Mouse (Mus musculus) E14TG2a.4 (cell line): ENCODE measurements around the gene Tyk2.
A peak's percentile ranks its signal among the peaks of the same experiment; 100 is the strongest.

Experiments used
- H3K27me3 ChIP-seq: 2 replicates; pipeline ENCODE4 v1.6.1; 2014; ENCODE audit warnings: low read length, control low read depth; ENCODE audit not compliant: insufficient read depth
- H3K36me3 ChIP-seq: 2 replicates; pipeline ENCODE4 v1.6.1; 2014; ENCODE audit warnings: low read length, control low read depth; ENCODE audit not compliant: insufficient read depth
- H3K4me1 ChIP-seq: replicated peaks from 2 replicates; pipeline ENCODE4 v1.6.1; 2014; ENCODE audit warnings: low read depth, low read length, control low read depth
- H3K4me3 ChIP-seq: replicated peaks from 2 replicates; pipeline ENCODE4 v1.5.1; 2014; ENCODE audit warnings: mild to moderate bottlenecking, low read length
- H3K9me3 ChIP-seq: 2 replicates; pipeline ENCODE4 v1.6.1; 2014; ENCODE audit warnings: low read length, control low read depth
- CTCF ChIP-seq: conservative IDR thresholded peaks from 2 replicates; pipeline ENCODE4 v1.5.1; 2014; ENCODE audit warnings: low read length
- NANOG ChIP-seq: IDR thresholded peaks from 2 replicates; pipeline ENCODE4 v1.6.1; 2014; ENCODE audit warnings: borderline replicate concordance, low read length, mixed read lengths
- POU5F1 ChIP-seq: IDR thresholded peaks from 2 replicates; pipeline ENCODE4 v1.6.1; 2014; ENCODE audit warnings: low read length, borderline replicate concordance

Gene Tyk2

DNA sequence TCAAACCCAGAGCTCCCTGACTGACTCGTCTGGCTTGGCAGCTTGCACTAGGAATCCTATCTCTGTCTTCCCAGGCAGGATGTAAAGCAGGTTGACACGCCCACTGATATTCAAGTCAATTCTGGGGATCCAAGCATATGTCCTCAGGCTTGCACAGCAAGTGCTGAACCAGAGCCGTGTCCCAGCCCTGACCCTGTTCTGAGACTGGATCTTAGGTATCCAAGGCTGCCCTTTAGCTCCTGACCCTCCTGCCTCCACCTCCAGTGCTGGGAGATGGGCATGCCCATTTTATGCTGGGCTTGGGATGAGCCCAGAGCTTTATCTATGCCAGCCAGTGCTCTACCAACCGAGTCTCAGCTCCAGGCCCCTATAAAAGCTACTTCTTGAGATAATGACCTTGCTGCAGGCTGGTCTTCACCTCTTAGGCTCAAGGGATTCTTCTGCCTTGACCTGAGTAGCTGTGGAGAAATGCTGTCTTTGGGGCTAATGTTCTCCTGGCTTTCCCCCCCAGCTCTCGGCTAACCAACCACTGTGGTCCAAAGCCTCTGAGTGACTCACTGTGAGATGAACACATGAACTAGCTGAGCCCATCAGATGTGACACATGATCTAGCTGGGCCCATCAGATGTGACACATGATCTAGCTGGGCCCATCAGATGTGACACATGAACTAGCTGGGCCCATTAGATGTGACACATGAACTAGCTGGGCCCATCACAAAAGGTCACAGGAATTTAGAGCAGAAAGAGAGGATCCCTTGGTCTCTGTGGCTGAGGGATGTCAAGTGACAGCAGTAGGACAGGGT, 25.1 kb downstream of the Tyk2 start:
- H3K4me3 ChIP-seq, result no peak overlapping the region
- H3K9me3 ChIP-seq, result no peaks in the 10 kb centered on the region
- peaks cover 76% of the 10 kb centered on the region for H3K4me1 ChIP-seq
- no peaks in the 10 kb centered on the region for H3K27me3 ChIP-seq
- TF ChIP-seq CTCF (no peak), POU5F1 (no peak), NANOG (no peak)
- H3K36me3 ChIP-seq, result peaks cover 73% of the 10 kb centered on the region

DNA sequence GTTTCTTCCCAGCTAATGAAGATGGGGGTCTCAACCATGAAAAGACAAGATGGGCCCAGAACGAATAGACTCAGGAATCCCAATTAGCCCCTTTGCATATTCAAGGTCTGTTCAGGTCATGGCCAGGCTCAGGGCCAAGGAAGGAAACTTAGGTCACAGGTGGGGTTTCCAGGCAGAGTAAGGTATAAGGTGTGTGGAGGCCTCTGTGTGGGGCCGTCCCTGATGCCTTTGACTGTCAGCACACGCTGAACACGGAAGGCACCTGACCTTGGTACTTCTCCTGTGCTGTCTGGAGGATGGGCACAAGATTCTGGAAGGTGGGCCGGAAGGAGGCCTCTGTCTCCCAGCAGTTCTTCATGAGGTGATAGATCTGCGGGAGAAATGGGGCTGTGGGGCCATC, 26.2 kb downstream of the Tyk2 start:
- Histone ChIP-seq H3K9me3 (no peaks in the 10 kb centered on the region), H3K4me1 (peaks cover 76% of the 10 kb centered on the region), H3K4me3 (no peak overlapping the region), H3K36me3 (peaks cover 66% of the 10 kb centered on the region), H3K27me3 (no peaks in the 10 kb centered on the region)
- TF ChIP-seq CTCF, result no peak
- TF ChIP-seq NANOG, result no peak
- TF ChIP-seq POU5F1, result no peak

DNA sequence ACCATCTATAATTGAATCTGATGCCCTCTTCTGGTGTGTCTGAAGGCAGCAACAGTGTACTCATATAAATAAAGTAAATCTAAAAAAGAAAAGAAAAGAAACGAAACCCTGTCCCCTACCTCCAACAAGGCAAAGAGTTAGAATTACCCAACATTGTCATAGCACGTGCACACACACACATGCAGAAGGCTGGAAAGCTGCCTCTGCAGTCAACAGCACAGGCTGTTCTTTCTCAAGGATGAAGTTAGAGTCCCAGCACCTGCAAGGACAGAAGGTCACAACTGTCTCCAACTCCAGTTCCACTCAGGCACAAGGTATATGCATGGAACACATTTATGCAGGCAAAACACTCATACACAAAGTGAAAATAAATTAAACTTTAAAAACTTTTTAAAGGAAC, 29.0 kb downstream of the Tyk2 start:
- H3K4me1 ChIP-seq, result peaks cover 73% of the 10 kb centered on the region
- H3K36me3 ChIP-seq, result peaks cover 52% of the 10 kb centered on the region
- TF ChIP-seq NANOG (no peak), CTCF (no peak), POU5F1 (no peak)
- no peaks in the 10 kb centered on the region for H3K9me3 ChIP-seq
- H3K4me3 ChIP-seq, result no peak overlapping the region
- H3K27me3 ChIP-seq, result no peaks in the 10 kb centered on the region

DNA sequence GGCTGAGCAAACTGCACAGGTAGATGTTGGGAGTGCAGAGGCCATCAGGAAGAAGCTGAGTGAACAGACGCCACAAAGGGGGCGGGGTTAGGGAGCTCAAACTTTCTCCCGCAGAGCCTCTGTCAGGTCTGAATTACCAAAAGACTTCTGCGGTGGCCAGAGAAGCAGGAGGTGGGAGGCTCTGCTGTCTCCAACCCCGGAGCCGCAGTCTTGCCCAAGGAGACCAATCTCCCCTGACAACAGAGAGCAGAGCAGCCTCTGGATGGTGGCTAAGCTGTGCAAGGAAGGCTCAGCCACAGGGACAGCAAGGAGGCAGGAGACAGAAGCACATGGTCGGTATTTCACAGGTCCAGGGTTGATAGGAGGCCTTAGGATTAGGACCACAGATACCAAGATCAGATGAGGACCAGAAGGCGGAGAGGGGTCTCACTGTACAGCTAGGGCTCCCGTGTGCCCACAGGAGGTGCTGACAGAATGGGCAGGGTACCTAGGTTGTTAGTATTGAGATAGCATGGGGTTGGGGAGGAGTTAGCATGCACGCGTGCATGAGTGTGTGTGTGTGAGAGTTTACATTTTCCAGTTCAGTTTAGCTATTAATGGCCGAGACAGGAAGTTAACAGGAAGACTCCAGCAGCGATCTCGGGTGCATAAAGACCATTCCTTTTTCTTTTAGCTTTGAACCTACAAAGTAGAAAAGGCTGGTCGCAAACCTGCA, 30.4 kb downstream of the Tyk2 start:
- TF ChIP-seq CTCF (no peak), NANOG (no peak), POU5F1 (no peak)
- Histone ChIP-seq H3K4me1 (peaks cover 77% of the 10 kb centered on the region), H3K36me3 (peaks cover 44% of the 10 kb centered on the region), H3K9me3 (no peaks in the 10 kb centered on the region), H3K4me3 (0 out of 2 replicates have a peak overlapping the region, but pooled peaks have one; percentile 30), H3K27me3 (no peaks in the 10 kb centered on the region)

DNA sequence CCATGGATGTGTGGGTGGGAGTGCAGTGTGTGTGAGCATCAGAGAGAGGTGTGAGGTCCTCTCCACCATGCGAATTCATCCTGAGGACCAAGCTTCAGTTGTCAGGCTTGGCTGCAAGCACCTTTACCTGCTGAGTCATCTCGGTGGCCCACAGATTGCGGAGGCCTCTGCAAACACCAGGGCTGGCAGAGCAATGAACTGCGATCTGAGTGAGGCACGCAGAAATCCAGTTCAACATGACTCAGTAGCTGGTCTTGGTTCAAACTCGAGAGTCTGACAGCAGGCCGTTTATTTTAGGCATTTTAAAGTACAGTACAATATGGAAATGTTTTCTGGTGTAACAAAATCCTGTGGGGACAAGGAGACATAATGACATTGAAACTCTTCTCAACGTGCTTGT, 33.2 kb downstream of the Tyk2 start:
- TF ChIP-seq POU5F1 (no peak), NANOG (no peak), CTCF (no peak)
- H3K9me3 ChIP-seq, result no peaks in the 10 kb centered on the region
- peaks cover 45% of the 10 kb centered on the region for H3K36me3 ChIP-seq
- H3K4me3 ChIP-seq, result no peak overlapping the region
- H3K27me3 ChIP-seq, result no peaks in the 10 kb centered on the region
- H3K4me1 ChIP-seq, result peaks cover 75% of the 10 kb centered on the region

DNA sequence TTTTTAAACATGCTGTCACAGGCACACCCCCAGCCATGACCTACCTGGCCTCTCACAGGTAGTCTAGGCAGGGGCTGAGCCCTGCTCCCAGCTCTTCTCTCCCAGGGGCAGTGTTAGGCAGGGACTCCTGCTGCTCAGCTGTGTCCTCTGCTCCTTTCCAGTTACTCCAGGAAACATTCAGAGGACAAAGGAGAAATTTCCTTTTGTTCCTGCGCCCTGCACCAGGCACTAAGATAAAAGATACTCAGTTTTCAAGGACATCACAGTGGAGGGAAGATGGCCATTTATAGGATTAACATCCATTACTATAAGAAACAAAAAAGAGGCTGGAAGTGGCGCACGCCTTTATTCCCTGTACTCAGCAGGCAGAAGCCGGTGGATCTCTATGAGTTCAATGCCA, 35.1 kb downstream of the Tyk2 start:
- no peak for TF ChIP-seq POU5F1
- peak; percentile 88 for TF ChIP-seq NANOG
- no peaks in the 10 kb centered on the region for H3K9me3 ChIP-seq
- H3K4me3 ChIP-seq, result no peak overlapping the region
- peaks cover 33% of the 10 kb centered on the region for H3K36me3 ChIP-seq
- H3K4me1 ChIP-seq, result peaks cover 71% of the 10 kb centered on the region
- no peaks in the 10 kb centered on the region for H3K27me3 ChIP-seq

DNA sequence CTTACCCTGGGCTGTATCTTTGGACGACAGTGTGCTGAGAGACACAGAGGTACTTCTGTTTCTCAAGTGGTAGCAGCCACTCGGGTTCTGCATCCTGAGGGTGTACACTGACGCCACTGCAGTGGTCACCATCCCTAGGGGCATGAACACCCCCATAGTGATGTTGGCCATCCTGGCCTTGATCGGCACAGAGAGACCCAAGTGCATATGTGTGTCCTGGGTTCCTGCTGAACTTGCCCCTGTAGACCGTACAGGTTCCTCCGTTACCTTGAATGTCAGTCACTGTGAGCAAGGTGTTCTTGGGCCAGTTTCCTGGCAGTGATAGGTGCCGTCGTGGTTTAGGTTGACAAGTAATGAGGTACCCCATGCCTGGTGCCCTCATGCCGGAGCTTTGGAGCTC, 37.6 kb downstream of the Tyk2 start:
- TF ChIP-seq NANOG, result no peak
- no peak for TF ChIP-seq CTCF
- no peak for TF ChIP-seq POU5F1
- Histone ChIP-seq H3K27me3 (no peaks in the 10 kb centered on the region), H3K36me3 (peaks cover 52% of the 10 kb centered on the region), H3K4me3 (no peak overlapping the region), H3K4me1 (peaks cover 72% of the 10 kb centered on the region), H3K9me3 (no peaks in the 10 kb centered on the region)

DNA sequence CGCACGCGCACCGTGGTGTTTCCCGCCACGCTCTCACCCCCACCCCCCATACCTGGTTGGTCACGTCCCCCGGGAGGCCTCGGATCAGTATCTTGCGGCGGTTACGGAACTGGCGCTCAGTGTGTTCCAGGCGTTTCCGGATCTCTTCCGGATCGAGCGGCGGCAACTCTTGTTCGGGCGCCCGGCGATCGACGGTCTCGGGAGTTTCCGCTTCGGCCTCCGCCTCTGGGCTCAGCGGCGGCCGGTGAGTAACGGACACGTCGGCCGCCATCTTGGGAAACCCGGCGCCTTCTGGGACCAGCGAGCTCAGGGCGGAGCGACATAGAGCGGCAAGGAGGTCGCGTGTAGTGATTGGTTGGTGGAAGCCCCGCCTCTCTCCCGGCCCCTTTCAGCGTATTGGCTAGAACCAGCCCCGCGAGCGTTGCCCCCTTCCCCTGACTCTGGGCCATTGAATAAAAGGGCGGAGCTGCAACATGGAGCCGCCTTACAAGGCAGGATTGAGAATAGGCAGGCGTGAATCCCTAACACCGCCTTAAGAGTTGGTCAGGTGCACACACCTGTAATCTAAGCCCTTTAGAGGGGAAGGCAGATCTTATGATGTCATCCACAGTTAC, 39.2 kb downstream of the Tyk2 start, which contains the start of the genes Gm38431 and Raver1:
TSS of gene Gm38431 (minus strand) at position 291 of the 614 bp plus-strand sequence.
TSS of gene Raver1 (minus strand) at position 302 of the 614 bp plus-strand sequence.
- no peaks in the 10 kb centered on the region for H3K27me3 ChIP-seq
- H3K4me3 ChIP-seq, result peak within 1 kb of the TSS; percentile 90
- TF ChIP-seq POU5F1 (no peak), NANOG (no peak), CTCF (no peak)
- peaks cover 76% of the 10 kb centered on the region for H3K4me1 ChIP-seq
- peaks cover 68% of the 10 kb centered on the region for H3K36me3 ChIP-seq
- no peaks in the 10 kb centered on the region for H3K9me3 ChIP-seq
